Mouse (Mus musculus) intestine, embryonic 14.5 days (tissue): ENCODE measurements around the gene Tnf. TPM values are rescaled to one million over a fixed set of nuclear protein-coding genes. Genes with fewer than 3 reads are reported as not detected.

ENCODE experiments used
- ATAC-seq: fragments of 200-750 bp; cut with Nextera tagmentation; replicated peaks from 2 replicates; pipeline ENCODE4 v1.8.0; 2017; ENCODE audit warnings: low read depth, moderate number of reproducible peaks, moderate TSS enrichment, moderate library complexity; ENCODE audit not compliant: low FRiP score, low TSS enrichment
- DNase-seq: peaks from one replicate; pipeline ENCODE4 v3.0.0-alpha.2; 2018; ENCODE audit warnings: low spot score
- H3K27ac ChIP-seq: fragments of 300-500 bp; sonication (generic); 2 replicates; pipeline ENCODE4 v1.5.1; 2014; ENCODE audit warnings: low read depth, mild to moderate bottlenecking, control low read depth
- H3K27me3 ChIP-seq: fragments of 300-500 bp; sonication (generic); replicated peaks from 2 replicates; pipeline ENCODE4 v1.6.1; 2014; ENCODE audit warnings: low read length, control low read depth; ENCODE audit not compliant: control insufficient read depth, insufficient read depth
- H3K36me3 ChIP-seq: fragments of 300-500 bp; sonication (generic); 2 replicates; pipeline ENCODE4 v1.6.1; 2014; ENCODE audit warnings: low read length, control low read depth; ENCODE audit not compliant: control insufficient read depth, insufficient read depth
- H3K4me1 ChIP-seq: fragments of 300-500 bp; sonication (generic); replicated peaks from 2 replicates; pipeline ENCODE4 v1.6.1; 2014; ENCODE audit warnings: low read length, control low read depth, mixed read lengths; ENCODE audit not compliant: control insufficient read depth, insufficient read depth
- H3K4me2 ChIP-seq: fragments of 300-500 bp; sonication (generic); 2 replicates; pipeline ENCODE4 v1.6.1; 2014; ENCODE audit warnings: low read length
- H3K4me3 ChIP-seq: fragments of 300-500 bp; sonication (generic); 2 replicates; pipeline ENCODE4 v1.5.1; 2014; ENCODE audit warnings: low read depth, low read length, control low read depth, mixed read lengths
- H3K9ac ChIP-seq: fragments of 300-500 bp; sonication (generic); 2 replicates; pipeline ENCODE4 v1.6.1; 2014; ENCODE audit warnings: mild to moderate bottlenecking, low read length
- H3K9me3 ChIP-seq: fragments of 300-500 bp; sonication (generic); 2 replicates; pipeline ENCODE4 v1.6.1; 2016; ENCODE audit warnings: low read length, control low read depth; ENCODE audit not compliant: control insufficient read depth
- WGBS: fragments of 180-500 bp; shearing (Covaris S2); extraction: QIAGEN DNeasy Blood & Tissue Kit; methylation state at CpG from one replicate; pipeline ENCODE4 v1.1.7; 2014; 5-methylcytosine and 5-hydroxymethylcytosine counted together
- polyA plus RNA-seq: library from polyadenylated mRNA; unstranded; fragments of >200 nt; fragmentation: Nextera tagmentation; extraction: Ambion mirVana; gene quantifications from 2 replicates; pipeline ENCODE4 v1.2.1, GENCODE M21; 2014

Gene Tnf
- polyA plus RNA-seq, 1 experiment from 2014 or later: 0.28 TPM

- 94% methylated on average over 5 of the region's 5 CpGs for WGBS
- ATAC-seq (no peak), DNase-seq (no peak)
- Histone ChIP-seq H3K4me1 (peaks cover 14% of the 10 kb centered on the region), H3K9me3 (no peaks in the 10 kb centered on the region), H3K4me2 (no peak overlapping the region), H3K27me3 (no peaks in the 10 kb centered on the region), H3K9ac (no peak overlapping the region), H3K27ac (no peak overlapping the region), H3K36me3 (peaks cover 28% of the 10 kb centered on the region), H3K4me3 (no peak overlapping the region)
These were observed 23.6 kb upstream of the Tnf start for GRCm38 (mm10) chr17:35225456-35225855.

- Histone ChIP-seq H3K36me3 (peaks cover 32% of the 10 kb centered on the region), H3K27me3 (no peaks in the 10 kb centered on the region), H3K9me3 (no peaks in the 10 kb centered on the region), H3K27ac (no peak overlapping the region), H3K4me2 (no peak overlapping the region), H3K9ac (no peak overlapping the region), H3K4me3 (no peak overlapping the region), H3K4me1 (peaks cover 16% of the 10 kb centered on the region)
- no peak for DNase-seq
- WGBS: 93% methylated on average over 4 of the region's 4 CpGs
- no peak for ATAC-seq
These were observed 22.8 kb upstream of the Tnf start for GRCm38 (mm10) chr17:35224641-35225040.

- Histone ChIP-seq H3K27ac (no peak overlapping the region), H3K4me1 (peaks cover 16% of the 10 kb centered on the region), H3K4me3 (no peak overlapping the region), H3K36me3 (peaks cover 28% of the 10 kb centered on the region), H3K4me2 (no peak overlapping the region), H3K9me3 (no peaks in the 10 kb centered on the region), H3K9ac (no peak overlapping the region), H3K27me3 (no peaks in the 10 kb centered on the region)
- ATAC-seq (no peak), DNase-seq (no peak)
- 65% methylated on average over 6 of the region's 6 CpGs for WGBS
These were observed 20.5 kb upstream of the Tnf start for GRCm38 (mm10) chr17:35222299-35222698.

- WGBS: 69% methylated on average over 28 of the region's 28 CpGs
- Histone ChIP-seq H3K4me3 (no peak within 1 kb of the TSS), H3K4me2 (no peak within 1 kb of the TSS), H3K36me3 (peaks cover 26% of the 10 kb centered on the region), H3K9me3 (no peaks in the 10 kb centered on the region), H3K27ac (peak within 1 kb of the TSS; percentile 57), H3K9ac (peak within 1 kb of the TSS; percentile 13; the same call in 1 of the 2 replicates), H3K4me1 (peaks cover 16% of the 10 kb centered on the region), H3K27me3 (no peaks in the 10 kb centered on the region)
- DNase-seq (no peak), ATAC-seq (no peak)
These were observed 18.5 kb upstream of the Tnf start, which contains the start of gene Gm16181 for GRCm38 (mm10) chr17:35220156-35220952. Gene Gm16181, plus strand, starts transcription at chr17:35220834.

- no peak overlapping the region for H3K9ac ChIP-seq
- H3K4me1 ChIP-seq: peaks cover 16% of the 10 kb centered on the region
- DNase-seq (no peak), ATAC-seq (no peak)
- H3K4me3 ChIP-seq: no peak overlapping the region
- WGBS: 67% methylated on average over 6 of the region's 6 CpGs
- H3K9me3 ChIP-seq: no peaks in the 10 kb centered on the region
- H3K27me3 ChIP-seq: no peaks in the 10 kb centered on the region
- H3K27ac ChIP-seq: no peak overlapping the region
- no peak overlapping the region for H3K4me2 ChIP-seq
- H3K36me3 ChIP-seq: peaks cover 20% of the 10 kb centered on the region
These were observed 17.8 kb upstream of the Tnf start for GRCm38 (mm10) chr17:35219601-35220041.

- WGBS: 75% methylated on average over 18 of the region's 18 CpGs
- ATAC-seq (no peak), DNase-seq (no peak)
- Histone ChIP-seq H3K9ac (no peak overlapping the region), H3K27me3 (no peaks in the 10 kb centered on the region), H3K36me3 (peaks cover 20% of the 10 kb centered on the region), H3K4me1 (peaks cover 16% of the 10 kb centered on the region), H3K9me3 (no peaks in the 10 kb centered on the region), H3K4me2 (no peak overlapping the region), H3K27ac (0 out of 2 replicates have a peak overlapping the region, but pooled peaks have one; percentile 2), H3K4me3 (no peak overlapping the region)
These were observed 16.8 kb upstream of the Tnf start for GRCm38 (mm10) chr17:35218516-35219193.

- no peak overlapping the region for H3K4me2 ChIP-seq
- H3K9me3 ChIP-seq: no peaks in the 10 kb centered on the region
- ATAC-seq (no peak), DNase-seq (no peak)
- 90% methylated on average over 5 of the region's 5 CpGs for WGBS
- H3K9ac ChIP-seq: no peak overlapping the region
- no peaks in the 10 kb centered on the region for H3K4me1 ChIP-seq
- no peak overlapping the region for H3K4me3 ChIP-seq
- no peak overlapping the region for H3K27ac ChIP-seq
- H3K36me3 ChIP-seq: no peaks in the 10 kb centered on the region
- H3K27me3 ChIP-seq: no peaks in the 10 kb centered on the region
These were observed 11.3 kb upstream of the Tnf start for GRCm38 (mm10) chr17:35213071-35213470.

GRCm38 (mm10) chr17:35210593-35210992, 8.8 kb upstream of the Tnf start:
- 70% methylated on average over 3 of the region's 3 CpGs for WGBS
- no peak overlapping the region for H3K4me2 ChIP-seq
- H3K36me3 ChIP-seq: no peaks in the 10 kb centered on the region
- no peak overlapping the region for H3K9ac ChIP-seq
- ATAC-seq: no peak
- H3K4me1 ChIP-seq: no peaks in the 10 kb centered on the region
- DNase-seq: no peak
- no peaks in the 10 kb centered on the region for H3K9me3 ChIP-seq
- no peak overlapping the region for H3K27ac ChIP-seq
- H3K27me3 ChIP-seq: no peaks in the 10 kb centered on the region
- no peak overlapping the region for H3K4me3 ChIP-seq
